Mouse (Mus musculus): ENCODE data around the gene Pah. TPM values are rescaled to one million over a fixed set of nuclear protein-coding genes. Genes with fewer than 3 reads are reported as not detected.

Gene Pah
- not detected in 2 replicates for polyA plus RNA-seq (2012; ENCODE audit: insufficient read depth, insufficient read length, missing spikeins)

- no peak within 1 kb of the TSS for H3K27ac ChIP-seq (replicated peaks; ENCODE audit: low read depth, low read length)
- no peak within 1 kb of the TSS for H3K4me3 ChIP-seq (ENCODE audit: insufficient read depth, low read depth, low read length)
- H3K4me1 ChIP-seq (ENCODE audit: control insufficient read depth, insufficient read depth, insufficient read length, low read length): no peaks in the 10 kb centered on the region
These were observed at the start of gene Pah for GRCm38 (mm10) chr10:87521646-87522045. Gene Pah (plus strand): TSS chr10:87521795.

- Histone ChIP-seq H3K27ac (replicated peaks; ENCODE audit: low read depth, low read length) (no peak overlapping the region), H3K4me3 (ENCODE audit: insufficient read depth, low read depth, low read length) (no peak overlapping the region), H3K4me1 (ENCODE audit: control insufficient read depth, insufficient read depth, insufficient read length, low read length) (no peaks in the 10 kb centered on the region)
These were observed 48.0 kb upstream of the Pah start for GRCm38 (mm10) chr10:87473475-87474131.

- Histone ChIP-seq H3K4me3 (ENCODE audit: insufficient read depth, low read depth, low read length) (no peak overlapping the region), H3K27ac (replicated peaks; ENCODE audit: low read depth, low read length) (no peak overlapping the region), H3K4me1 (ENCODE audit: control insufficient read depth, insufficient read depth, insufficient read length, low read length) (no peaks in the 10 kb centered on the region)
These were observed 46.6 kb upstream of the Pah start for GRCm38 (mm10) chr10:87474971-87475370.

DNA sequence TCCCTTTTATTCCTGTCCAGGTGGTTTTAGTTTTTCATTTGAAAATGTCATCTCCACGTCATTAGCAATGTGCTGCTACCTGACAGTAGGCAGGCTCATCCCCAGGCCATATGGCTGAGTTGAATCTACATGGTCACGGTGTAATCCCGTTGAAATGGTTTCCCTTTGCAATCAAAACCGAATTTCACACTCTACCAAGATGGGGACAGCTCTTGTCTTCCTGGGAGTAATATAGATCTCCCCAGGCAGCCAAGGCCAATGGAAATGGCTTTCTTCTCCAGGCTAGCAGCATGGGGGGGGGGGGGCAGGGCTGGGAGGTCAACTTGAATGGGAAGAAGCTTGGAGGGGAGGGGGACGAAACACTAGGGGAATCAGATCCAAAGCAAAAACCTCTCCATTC is 43.7 kb upstream of the Pah start:
- H3K4me3 ChIP-seq (ENCODE audit: insufficient read depth, low read depth, low read length): no peak overlapping the region
- no peaks in the 10 kb centered on the region for H3K4me1 ChIP-seq (ENCODE audit: control insufficient read depth, insufficient read depth, insufficient read length, low read length)
- no peak overlapping the region for H3K27ac ChIP-seq (replicated peaks; ENCODE audit: low read depth, low read length)

- Histone ChIP-seq H3K4me1 (ENCODE audit: control insufficient read depth, insufficient read depth, insufficient read length, low read length) (no peaks in the 10 kb centered on the region), H3K27ac (replicated peaks; ENCODE audit: low read depth, low read length) (no peak overlapping the region), H3K4me3 (ENCODE audit: insufficient read depth, low read depth, low read length) (no peak overlapping the region)
These were observed 36.5 kb upstream of the Pah start for GRCm38 (mm10) chr10:87484831-87485720.

- Histone ChIP-seq H3K4me3 (ENCODE audit: insufficient read depth, low read depth, low read length) (no peak overlapping the region), H3K27ac (replicated peaks; ENCODE audit: low read depth, low read length) (no peak overlapping the region), H3K4me1 (ENCODE audit: control insufficient read depth, insufficient read depth, insufficient read length, low read length) (no peaks in the 10 kb centered on the region)
These were observed 35.6 kb upstream of the Pah start for GRCm38 (mm10) chr10:87485721-87486620.

DNA sequence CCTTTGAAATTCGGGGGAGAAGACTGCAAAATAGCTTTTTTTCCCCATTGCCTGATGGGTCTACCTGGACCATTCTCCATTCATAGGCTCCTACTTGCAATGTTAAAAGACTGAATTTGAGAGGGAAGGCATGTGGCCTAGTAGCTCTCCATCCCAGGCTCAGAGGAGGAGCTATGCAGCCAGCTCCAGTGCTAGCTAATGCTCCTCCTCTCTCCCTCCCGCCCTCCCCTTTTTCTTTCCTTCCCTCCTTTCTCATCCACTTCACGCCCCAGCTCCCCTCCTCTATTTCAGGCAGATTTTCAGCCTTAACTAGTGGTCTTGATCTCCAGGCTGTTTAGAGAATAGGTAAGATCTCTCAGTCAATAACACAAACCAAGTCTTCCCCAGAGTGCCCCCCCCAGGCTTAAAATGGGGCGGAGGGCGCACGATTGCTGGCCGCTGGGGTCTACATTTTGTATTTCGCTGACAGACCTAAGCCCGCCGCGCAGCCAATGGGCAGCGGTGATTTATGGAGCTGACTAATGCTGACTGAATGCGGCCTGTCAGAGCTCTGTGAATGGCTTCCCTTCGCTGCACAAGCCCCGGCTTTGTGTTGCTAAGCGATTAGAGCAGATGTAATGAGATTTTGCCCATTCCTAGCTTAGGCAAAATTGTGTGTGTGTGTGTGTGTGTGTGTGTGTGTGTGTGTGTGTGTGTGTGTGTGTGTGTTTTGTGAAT is 33.0 kb upstream of the Pah start:
- no peak overlapping the region for H3K4me3 ChIP-seq (ENCODE audit: insufficient read depth, low read depth, low read length)
- H3K27ac ChIP-seq (replicated peaks; ENCODE audit: low read depth, low read length): no peak overlapping the region
- no peaks in the 10 kb centered on the region for H3K4me1 ChIP-seq (ENCODE audit: control insufficient read depth, insufficient read depth, insufficient read length, low read length)

DNA sequence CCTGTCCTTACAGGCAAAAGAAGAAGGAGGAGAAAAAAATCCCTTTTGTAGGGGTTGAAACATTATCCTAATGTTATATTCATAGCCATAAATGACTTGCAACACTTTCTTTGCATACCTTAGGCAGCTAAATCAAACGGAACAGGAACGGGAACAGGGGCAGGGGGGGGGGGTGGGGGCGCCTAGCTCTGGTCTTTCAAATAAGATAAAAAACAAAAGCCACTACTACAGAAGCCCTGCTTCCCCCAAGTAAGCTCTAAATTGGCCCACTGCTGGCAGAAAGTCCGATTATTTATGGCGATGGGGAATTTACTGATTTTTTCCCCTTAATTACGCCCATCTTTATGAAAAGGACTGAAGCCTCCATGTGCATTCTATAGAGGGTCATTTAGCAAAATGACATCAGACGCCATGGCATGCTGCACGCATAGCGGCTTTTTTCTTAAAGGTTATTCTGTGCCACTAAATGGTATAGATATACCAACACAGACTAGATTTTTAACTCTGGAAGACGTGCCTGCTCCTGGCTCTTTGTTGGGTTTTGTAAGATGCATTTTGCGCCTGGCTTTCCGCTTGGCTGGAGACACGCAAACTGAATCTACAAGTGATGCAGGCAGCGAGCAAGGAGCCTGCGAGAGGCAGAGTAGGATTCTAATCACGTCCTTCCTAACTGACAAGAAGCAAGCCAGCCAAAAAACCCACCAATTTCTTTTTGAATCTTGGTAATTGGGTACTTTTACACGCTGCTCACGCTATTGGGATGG is 32.2 kb upstream of the Pah start:
- no peaks in the 10 kb centered on the region for H3K4me1 ChIP-seq (ENCODE audit: control insufficient read depth, insufficient read depth, insufficient read length, low read length)

DNA sequence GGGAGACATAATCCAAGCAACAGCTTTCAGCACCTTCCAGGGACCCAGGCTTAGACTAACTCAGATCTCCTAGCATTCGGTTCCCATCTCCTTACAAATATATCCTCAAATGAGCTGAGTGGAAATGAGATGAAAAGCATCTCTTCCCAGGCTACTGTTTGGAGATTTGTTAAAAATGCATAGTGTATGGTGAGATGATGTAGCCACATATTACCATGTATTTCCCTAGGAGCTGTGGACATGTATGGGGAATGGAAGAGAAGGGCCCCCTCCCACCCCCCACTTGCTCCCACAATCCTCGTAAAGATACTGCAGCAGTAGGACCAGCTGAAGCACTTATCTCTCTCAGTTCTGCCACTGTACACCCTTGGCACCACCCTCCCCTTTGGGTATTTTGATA is 31.3 kb upstream of the Pah start:
- H3K4me3 ChIP-seq (ENCODE audit: insufficient read depth, low read depth, low read length): no peak overlapping the region
- H3K27ac ChIP-seq (replicated peaks; ENCODE audit: low read depth, low read length): no peak overlapping the region
- H3K4me1 ChIP-seq (ENCODE audit: control insufficient read depth, insufficient read depth, insufficient read length, low read length): no peaks in the 10 kb centered on the region

More for the DNA sequence above, 32.2 kb upstream of the Pah start:
- no peak overlapping the region for H3K27ac ChIP-seq (replicated peaks; ENCODE audit: low read depth, low read length)
- H3K4me3 ChIP-seq (ENCODE audit: insufficient read depth, low read depth, low read length): no peak overlapping the region

GRCm38 (mm10) chr10:87491485-87492040 is 30.0 kb upstream of the Pah start:
- H3K4me3 ChIP-seq (ENCODE audit: insufficient read depth, low read depth, low read length): no peak overlapping the region
- H3K4me1 ChIP-seq (ENCODE audit: control insufficient read depth, insufficient read depth, insufficient read length, low read length): no peaks in the 10 kb centered on the region
- H3K27ac ChIP-seq (replicated peaks; ENCODE audit: low read depth, low read length): no peak overlapping the region

DNA sequence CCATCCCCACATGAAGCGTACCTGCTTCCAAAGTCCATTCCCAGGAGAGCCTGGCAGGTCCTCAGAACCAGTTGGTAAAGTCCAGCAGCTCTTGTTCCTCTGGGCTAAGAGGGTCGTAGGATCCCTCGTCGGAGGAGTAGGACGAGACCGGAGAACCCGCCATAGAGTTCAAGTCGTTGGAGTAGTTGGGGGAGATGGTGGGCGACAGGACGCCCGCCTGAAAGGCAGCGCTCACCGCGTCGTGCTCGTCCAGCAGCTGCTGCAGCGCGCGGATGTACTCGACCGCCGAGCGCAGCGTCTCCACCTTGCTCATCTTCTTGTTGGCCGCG is 29.3 kb upstream of the Pah start:
- H3K27ac ChIP-seq (replicated peaks; ENCODE audit: low read depth, low read length): no peak overlapping the region

GRCm38 (mm10) chr10:87492661-87493551 is 28.7 kb upstream of the Pah start:
- H3K4me1 ChIP-seq (ENCODE audit: control insufficient read depth, insufficient read depth, insufficient read length, low read length): no peaks in the 10 kb centered on the region
- H3K4me3 ChIP-seq (ENCODE audit: insufficient read depth, low read depth, low read length): peak overlapping the region; percentile 53

More for the DNA sequence above, 29.3 kb upstream of the Pah start:
- H3K4me3 ChIP-seq (ENCODE audit: insufficient read depth, low read depth, low read length): peak overlapping the region; percentile 46
- no peaks in the 10 kb centered on the region for H3K4me1 ChIP-seq (ENCODE audit: control insufficient read depth, insufficient read depth, insufficient read length, low read length)

GRCm38 (mm10) chr10:87493576-87493975 is 28.0 kb upstream of the Pah start, which contains the start of gene Ascl1:
Gene Ascl1 (minus strand): TSS chr10:87493660.
- Histone ChIP-seq H3K4me1 (ENCODE audit: control insufficient read depth, insufficient read depth, insufficient read length, low read length) (no peaks in the 10 kb centered on the region), H3K4me3 (ENCODE audit: insufficient read depth, low read depth, low read length) (peak within 1 kb of the TSS; percentile 53), H3K27ac (replicated peaks; ENCODE audit: low read depth, low read length) (no peak within 1 kb of the TSS)

More at GRCm38 (mm10) chr10:87492661-87493551, 28.7 kb upstream of the Pah start:
- no peak overlapping the region for H3K27ac ChIP-seq (replicated peaks; ENCODE audit: low read depth, low read length)

All from brown adipose tissue, adult 24 weeks (tissue).